Mouse (Mus musculus) liver, adult 2 months (tissue): Measurements from ENCODE around the gene Ring1. TPM values are rescaled to one million over a fixed set of nuclear protein-coding genes. Genes with fewer than 3 reads are reported as not detected.

Source experiments
- DNase-seq: peaks from one replicate; pipeline ENCODE4 v3.0.0-alpha.2; 2011; ENCODE audit warnings: low read depth, low spot score; ENCODE audit errors: extremely low read depth
- H3K27ac ChIP-seq: fragments of 200-500 bp; replicated peaks from 2 replicates; pipeline ENCODE4 v1.5.1; 2012; ENCODE audit warnings: low read depth, mild to moderate bottlenecking, control low read depth, inconsistent platforms, low read length; ENCODE audit not compliant: insufficient read depth
- H3K27me3 ChIP-seq: fragments of 200-500 bp; 2 replicates; pipeline ENCODE4 v1.6.1; 2012; ENCODE audit warnings: mild to moderate bottlenecking, moderate library complexity, low read length, inconsistent platforms; ENCODE audit not compliant: control insufficient read depth, insufficient read depth
- H3K36me3 ChIP-seq: fragments of 200-500 bp; 2 replicates; pipeline ENCODE4 v1.6.1; 2012; ENCODE audit warnings: low read length, inconsistent platforms; ENCODE audit not compliant: control insufficient read depth, insufficient read depth
- H3K4me1 ChIP-seq: fragments of 200-500 bp; 2 replicates; pipeline ENCODE4 v1.6.1; 2011; ENCODE audit warnings: low read length; ENCODE audit not compliant: control insufficient read depth, insufficient read depth
- H3K4me3 ChIP-seq: fragments of 200-500 bp; 2 replicates; pipeline ENCODE4 v1.5.1; 2011; ENCODE audit warnings: low read depth, mild to moderate bottlenecking, control low read depth, low read length, moderate library complexity; ENCODE audit not compliant: insufficient read depth
- H3K79me2 ChIP-seq: fragments of 200-500 bp; 2 replicates; pipeline ENCODE4 v1.6.1; 2012; ENCODE audit warnings: inconsistent platforms, mild to moderate bottlenecking, low read length, moderate library complexity; ENCODE audit not compliant: control insufficient read depth, insufficient read depth
- H3K9ac ChIP-seq: fragments of 200-500 bp; 2 replicates; pipeline ENCODE4 v1.6.1; 2012; ENCODE audit warnings: low read depth, mild to moderate bottlenecking, control low read depth, inconsistent platforms, low read length
- CTCF ChIP-seq: fragments of 200-500 bp; IDR thresholded peaks from 2 replicates; pipeline ENCODE4 v1.5.1; 2011; ENCODE audit warnings: low read depth, low read length, control low read depth
- POLR2A ChIP-seq: fragments of 200-500 bp; IDR thresholded peaks from 2 replicates; pipeline ENCODE4 v1.6.1; 2011; ENCODE audit warnings: low read length, control low read depth; ENCODE audit not compliant: insufficient read depth; ENCODE audit errors: extremely low read depth
- WGBS: fragments of 180-500 bp; shearing (Covaris S2); methylation state at CpG from one replicate; pipeline ENCODE4 v1.1.7; 2018; 5-methylcytosine and 5-hydroxymethylcytosine counted together
- polyA plus RNA-seq: library from polyadenylated mRNA; depleted of rRNA; stranded (reverse); fragments of >200 nt; gene quantifications from 2 replicates; pipeline ENCODE4 v1.2.3, GENCODE M21; 2012
- total RNA-seq: library from RNA; depleted of rRNA; stranded (reverse); fragments of >200 nt; gene quantifications from 2 replicates; pipeline ENCODE4 v1.2.3, GENCODE M21; 2014

Ring1 gene
- total and polyA plus RNA-seq, 2 experiments = 10.0 to 33.8 TPM

DNA sequence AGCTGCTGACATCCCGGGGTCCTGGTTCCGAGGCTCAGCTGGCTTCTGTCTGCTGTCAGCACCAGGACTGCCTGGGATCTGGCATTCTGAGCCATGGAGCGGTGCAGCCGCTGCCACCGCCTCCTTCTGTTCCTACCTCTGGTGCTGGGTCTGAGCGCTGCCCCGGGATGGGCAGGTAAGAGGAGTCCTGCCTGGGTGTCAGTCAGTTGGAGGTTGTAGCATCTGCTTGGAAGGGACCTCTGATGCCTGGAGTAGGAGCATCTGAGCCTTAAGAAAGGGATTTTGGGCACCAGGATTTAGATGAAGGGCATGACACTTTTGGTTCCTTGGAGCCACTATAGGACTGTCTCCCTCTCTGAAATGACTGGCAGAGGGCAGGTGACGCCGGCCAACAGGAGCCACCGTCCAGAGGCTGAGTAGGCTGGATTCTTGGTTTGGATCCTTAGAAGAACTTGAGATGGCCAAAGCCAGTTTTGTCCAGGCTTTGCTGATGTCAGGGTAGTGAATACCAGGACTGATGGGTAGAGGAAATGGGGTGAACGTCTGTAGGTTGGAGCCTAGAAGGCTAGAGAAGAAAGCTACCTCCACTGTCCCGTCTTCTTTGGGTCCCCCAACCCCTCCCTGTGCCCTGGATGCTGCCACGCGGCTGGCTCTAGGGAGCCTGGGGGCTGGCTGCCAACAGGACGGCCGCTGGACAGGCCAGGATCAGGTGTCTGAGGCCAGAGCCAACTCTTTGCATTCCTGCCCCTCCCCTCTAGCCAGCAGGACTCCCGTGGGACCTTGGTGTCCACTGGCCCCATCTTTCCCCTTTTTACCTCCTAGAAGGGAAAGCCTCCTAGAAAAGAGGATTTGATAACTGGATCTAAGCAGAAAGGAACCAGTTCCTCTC is 15.3 kb upstream of the Ring1 start:
- DNase-seq = no peak
- no peak overlapping the region for H3K27ac ChIP-seq
- TF ChIP-seq POLR2A = no peak
- no peak for TF ChIP-seq CTCF
- no peaks in the 10 kb centered on the region for H3K79me2 ChIP-seq
- no peak overlapping the region for H3K4me3 ChIP-seq
- H3K36me3 ChIP-seq = peaks cover 3% of the 10 kb centered on the region; the same call in 1 of the 2 replicates
- 28% methylated on average over 17 of the region's 17 CpGs for WGBS
- no peaks in the 10 kb centered on the region for H3K27me3 ChIP-seq
- H3K4me1 ChIP-seq = no peaks in the 10 kb centered on the region
- no peak overlapping the region for H3K9ac ChIP-seq

DNA sequence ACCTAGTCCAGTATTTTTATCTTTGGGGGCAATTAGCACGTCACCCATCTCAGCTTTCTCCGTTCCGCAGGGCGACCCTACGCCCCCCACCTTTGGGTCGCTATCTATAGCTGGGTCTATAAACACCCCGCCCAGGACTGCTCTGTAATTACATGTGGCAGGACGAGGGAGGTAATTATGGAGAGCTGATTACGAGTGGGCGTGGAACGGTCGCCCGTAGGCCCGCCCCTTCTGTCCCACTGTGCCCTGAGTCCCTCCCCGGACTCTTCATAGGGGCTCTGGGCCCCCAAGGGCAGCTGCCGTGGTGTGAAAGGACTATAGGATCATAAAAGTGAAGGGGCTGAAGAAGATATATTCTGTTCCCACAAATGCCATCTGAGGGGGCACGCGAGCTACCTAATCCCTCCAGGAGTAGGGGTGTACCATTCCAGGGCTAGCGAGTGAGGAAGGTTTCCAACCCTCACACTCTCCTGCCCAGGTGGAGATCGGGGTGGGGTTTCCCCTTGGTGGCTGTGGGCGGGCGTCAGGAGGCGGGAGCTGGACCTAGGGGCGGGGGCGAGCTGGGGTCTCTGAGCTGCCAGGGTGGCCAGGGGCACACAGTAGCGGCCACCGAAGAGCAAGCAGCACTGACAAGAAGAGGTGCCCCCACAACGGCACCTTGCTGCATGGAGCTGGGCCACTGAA is 14.5 kb upstream of the Ring1 start, which contains the start of gene Col11a2:
Gene Col11a2 (plus strand): TSS at position 560 of the 684 bp plus-strand sequence.
- H3K9ac ChIP-seq = no peak within 1 kb of the TSS

DNA sequence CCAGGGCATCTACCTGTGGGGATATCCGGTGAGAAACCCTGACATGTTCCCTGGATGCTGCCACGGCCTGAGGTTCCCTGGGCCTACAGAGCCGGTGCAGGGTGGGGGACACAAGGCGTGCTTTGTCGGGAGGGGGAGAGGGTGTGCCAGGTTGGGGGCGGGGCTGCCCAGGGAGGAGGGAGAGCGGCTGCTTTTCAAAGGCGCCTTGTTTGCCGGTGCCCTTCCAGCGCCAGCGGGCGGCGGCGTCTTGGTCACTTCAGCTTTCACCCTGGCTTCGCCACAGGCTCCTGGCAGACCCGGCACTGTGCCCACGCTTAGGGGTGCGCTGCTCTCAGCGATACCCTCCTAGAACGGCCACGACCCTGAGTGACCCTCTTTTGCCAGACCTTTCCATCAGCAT is 14.0 kb upstream of the Ring1 start:
- 43% methylated on average over 21 of the region's 21 CpGs for WGBS
- Histone ChIP-seq H3K36me3 (peaks cover 3% of the 10 kb centered on the region; the same call in 1 of the 2 replicates), H3K4me3 (no peak overlapping the region), H3K9ac (no peak overlapping the region), H3K79me2 (no peaks in the 10 kb centered on the region), H3K4me1 (no peaks in the 10 kb centered on the region), H3K27ac (no peak overlapping the region), H3K27me3 (no peaks in the 10 kb centered on the region)
- no peak for DNase-seq
- TF ChIP-seq POLR2A (no peak), CTCF (no peak)

More for the DNA sequence above, 14.5 kb upstream of the Ring1 start, which contains the start of gene Col11a2:
- 23% methylated on average over 28 of the region's 28 CpGs for WGBS
- no peaks in the 10 kb centered on the region for H3K4me1 ChIP-seq
- no peak for DNase-seq
- H3K27ac ChIP-seq = no peak within 1 kb of the TSS
- no peaks in the 10 kb centered on the region for H3K79me2 ChIP-seq
- TF ChIP-seq CTCF (no peak), POLR2A (no peak)
- H3K4me3 ChIP-seq = no peak within 1 kb of the TSS
- H3K36me3 ChIP-seq = peaks cover 3% of the 10 kb centered on the region; the same call in 1 of the 2 replicates
- H3K27me3 ChIP-seq = no peaks in the 10 kb centered on the region

DNA sequence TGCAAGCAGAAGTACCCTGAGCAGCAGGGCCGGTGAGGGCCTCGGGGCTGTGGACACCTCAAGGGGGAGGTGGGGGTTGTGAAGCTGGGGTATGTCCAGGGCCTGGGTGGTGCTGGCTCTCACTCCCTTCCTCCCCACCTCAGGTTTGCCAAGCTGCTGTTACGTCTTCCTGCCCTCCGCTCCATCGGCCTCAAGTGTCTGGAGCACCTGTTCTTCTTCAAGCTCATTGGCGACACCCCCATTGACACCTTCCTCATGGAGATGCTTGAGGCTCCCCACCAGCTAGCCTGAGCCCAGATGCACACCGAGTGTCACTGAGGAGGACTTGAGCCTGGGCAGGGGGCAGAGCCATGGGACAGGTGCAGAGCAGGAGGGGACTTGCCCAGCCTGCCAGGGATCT is 12.8 kb upstream of the Ring1 start:
- Histone ChIP-seq H3K9ac (no peak overlapping the region), H3K27ac (no peak overlapping the region), H3K36me3 (peaks cover 3% of the 10 kb centered on the region; the same call in 1 of the 2 replicates), H3K27me3 (no peaks in the 10 kb centered on the region), H3K79me2 (peaks cover 7% of the 10 kb centered on the region; the same call in 1 of the 2 replicates), H3K4me1 (peaks cover 6% of the 10 kb centered on the region), H3K4me3 (no peak overlapping the region)
- WGBS = 91% methylated on average over 7 of the region's 7 CpGs
- no peak for DNase-seq
- TF ChIP-seq POLR2A = no peak
- no peak for TF ChIP-seq CTCF

DNA sequence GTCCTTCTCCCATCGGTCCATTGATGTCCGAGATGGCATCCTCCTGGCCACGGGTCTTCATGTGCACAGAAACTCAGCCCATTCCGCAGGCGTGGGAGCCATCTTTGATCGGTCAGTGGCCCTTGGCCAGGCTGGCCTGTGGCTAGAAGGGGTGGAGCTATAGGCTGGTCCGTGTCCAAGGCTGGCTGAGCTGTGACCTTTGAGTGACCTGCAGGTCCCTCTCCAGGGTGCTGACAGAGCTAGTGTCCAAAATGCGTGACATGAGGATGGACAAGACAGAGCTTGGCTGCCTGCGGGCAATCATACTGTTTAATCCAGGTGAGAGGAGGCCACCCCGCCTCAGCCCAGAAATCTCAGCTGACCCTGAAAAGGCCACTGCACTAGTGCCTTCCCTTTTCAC is 12.2 kb upstream of the Ring1 start:
- Histone ChIP-seq H3K27ac (no peak overlapping the region), H3K27me3 (no peaks in the 10 kb centered on the region), H3K4me1 (peaks cover 6% of the 10 kb centered on the region), H3K9ac (no peak overlapping the region), H3K4me3 (no peak overlapping the region), H3K79me2 (peaks cover 12% of the 10 kb centered on the region; the same call in 1 of the 2 replicates), H3K36me3 (peaks cover 3% of the 10 kb centered on the region; the same call in 1 of the 2 replicates)
- TF ChIP-seq CTCF (no peak), POLR2A (no peak)
- WGBS = 35% methylated on average over 10 of the region's 10 CpGs
- peak; percentile 78 for DNase-seq
